Mouse (Mus musculus) testis, postnatal 10 days (tissue): Measurements from ENCODE around the gene Nod1.

Source experiments
- DNase-seq: peaks from one replicate; pipeline ENCODE4 v3.0.0; 2021; ENCODE audit warnings: low spot score

Nod1 gene

DNA sequence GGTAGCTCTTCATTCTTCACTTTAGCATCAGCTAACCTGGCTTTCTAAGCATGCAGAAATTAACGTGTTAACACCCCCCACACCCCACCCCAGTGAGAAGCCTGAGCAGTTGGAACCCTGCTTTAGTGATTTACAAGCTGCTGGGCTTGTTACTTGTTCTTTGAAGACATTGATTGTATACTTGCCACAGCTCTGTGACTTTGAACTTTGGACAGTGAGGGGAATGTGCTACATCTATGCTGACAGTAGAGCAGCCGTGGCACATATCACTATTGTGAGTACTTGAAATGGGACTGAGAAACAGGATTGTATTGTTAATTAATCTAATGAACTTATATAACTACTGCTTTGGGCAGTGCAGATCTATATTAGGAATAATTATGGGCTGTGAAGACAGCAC is 89.0 kb downstream of the Nod1 start:
- DNase-seq: no peak

DNA sequence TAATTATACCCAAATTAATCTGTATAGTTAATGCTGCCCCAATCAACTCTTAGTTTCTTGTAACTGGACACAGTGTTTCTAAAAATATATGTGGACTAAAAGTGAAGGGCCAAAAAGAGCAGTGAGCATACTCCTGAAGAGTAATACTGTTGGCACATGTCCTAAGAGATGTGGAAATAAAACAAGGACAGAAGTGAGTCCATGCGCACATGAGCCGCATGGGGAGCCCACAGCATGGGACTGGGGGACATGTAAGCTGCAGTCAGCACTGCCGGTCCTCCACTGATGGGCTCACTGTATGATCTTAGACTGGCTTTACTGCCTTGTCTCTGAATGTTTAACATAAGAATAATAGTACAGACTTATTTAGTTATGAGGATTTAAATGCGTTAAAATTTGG is 92.3 kb downstream of the Nod1 start:
- no peak for DNase-seq

DNA sequence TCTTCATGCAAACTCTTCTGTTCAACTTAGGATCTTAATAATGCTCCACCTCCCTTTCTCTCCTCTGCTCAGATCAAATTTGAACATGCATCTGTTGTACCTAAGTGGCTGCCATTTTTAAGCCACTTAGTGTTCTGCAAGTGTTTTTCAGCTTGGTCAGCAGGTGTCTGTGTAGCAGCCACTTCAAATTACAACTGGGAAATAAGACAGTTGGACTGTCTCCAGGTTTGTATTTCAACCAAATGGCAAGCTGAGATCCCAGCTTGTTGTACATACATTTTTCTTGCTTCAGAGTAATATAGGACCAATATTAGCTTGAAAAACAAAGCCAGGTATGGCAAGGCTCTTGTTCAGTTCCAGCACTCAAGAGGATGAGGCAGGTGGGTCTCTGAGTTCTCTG is 93.9 kb downstream of the Nod1 start:
- DNase-seq: no peak

DNA sequence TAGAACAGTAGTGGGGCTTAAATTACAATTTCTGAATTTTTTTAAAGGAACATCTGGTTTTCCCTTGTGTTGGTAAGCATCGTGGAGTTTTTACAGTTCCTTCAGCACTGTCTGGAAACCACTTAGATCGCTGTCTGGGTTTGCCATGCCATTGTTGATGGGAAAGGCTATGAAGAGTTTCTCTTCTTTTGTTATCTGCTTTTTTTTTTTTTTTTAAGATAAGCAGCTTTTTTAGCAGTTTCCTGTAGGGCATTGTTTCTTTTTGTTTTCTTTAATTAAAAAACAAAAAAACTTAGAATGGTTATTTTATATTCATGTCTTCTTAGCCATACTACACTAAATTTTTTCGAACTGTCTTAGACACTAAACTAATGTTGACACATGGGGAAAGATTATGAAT is 94.8 kb downstream of the Nod1 start:
- DNase-seq: no peak

DNA sequence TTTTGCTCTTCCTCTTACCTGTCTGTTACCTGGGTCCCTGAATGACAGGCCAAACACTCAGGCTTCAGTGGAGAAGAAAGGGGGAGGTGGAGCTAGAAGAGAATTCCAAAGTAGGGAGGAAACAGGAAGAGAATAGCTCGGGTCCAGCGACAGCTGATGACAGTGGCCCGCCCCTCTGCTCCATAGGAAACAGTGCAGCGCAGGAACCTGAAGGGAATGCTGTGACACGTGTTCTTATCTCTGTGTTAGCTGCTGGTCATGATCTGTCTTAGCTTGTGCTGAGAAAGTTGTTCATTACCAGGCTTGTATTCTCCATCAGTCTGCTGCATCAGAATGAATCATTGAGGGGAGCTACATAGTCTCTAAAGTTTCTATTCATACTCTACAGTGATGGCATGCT is 95.6 kb downstream of the Nod1 start:
- no peak for DNase-seq
